Mouse (Mus musculus): ENCODE results near the gene Ppargc1a. TPM values are rescaled to one million over a fixed set of nuclear protein-coding genes. Genes with fewer than 3 reads are reported as not detected.

Gene Ppargc1a
- polyA plus RNA-seq, 1 experiment from 2014 or later = 21.2 TPM

DNA sequence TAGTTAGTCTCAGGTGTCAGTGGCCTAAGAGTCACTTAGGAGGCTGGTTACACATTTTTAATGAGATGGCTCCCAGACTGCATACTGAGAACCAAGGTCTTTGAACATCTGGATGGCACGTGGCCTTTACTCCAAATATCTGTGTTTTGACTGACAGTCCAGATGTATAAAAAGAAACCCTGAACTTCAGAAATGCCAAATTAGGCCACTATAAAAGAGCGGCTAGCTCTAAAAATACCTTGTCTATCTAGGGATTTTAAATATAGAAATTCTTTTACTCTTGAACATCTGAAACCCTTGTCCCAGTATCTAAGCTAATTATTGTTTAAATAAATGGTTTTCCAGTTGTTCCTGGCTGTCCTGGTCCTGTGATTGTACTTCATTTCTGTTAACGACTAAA lies 90.4 kb downstream of the Ppargc1a start:
- peaks cover 18% of the 10 kb centered on the region for H3K4me1 ChIP-seq
- 63% methylated on average over 3 of the region's 3 CpGs for WGBS
- no peak overlapping the region for H3K27ac ChIP-seq

DNA sequence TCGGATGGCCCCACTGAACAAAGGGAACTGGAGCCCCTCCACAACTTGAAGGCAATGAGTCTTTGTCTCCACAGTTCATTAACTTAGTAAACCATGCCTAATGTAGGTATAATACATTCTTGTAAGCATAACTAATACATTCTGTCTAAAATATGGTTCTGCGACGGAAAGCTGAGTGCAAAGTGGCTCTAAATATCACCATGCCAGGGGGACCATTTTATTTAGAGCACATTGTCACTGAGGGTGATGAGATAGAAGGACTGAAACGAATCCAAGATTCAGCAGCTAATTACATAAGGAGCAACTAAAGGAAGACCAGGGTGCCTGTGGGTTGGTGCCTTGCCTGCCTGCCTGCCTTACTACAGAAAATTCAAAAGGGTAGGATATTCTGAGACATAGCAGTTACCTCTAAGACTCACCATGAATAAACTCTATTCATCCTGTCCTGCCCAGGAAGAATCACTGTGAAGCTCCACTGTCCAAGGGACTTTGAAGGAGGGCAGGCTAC lies 92.4 kb downstream of the Ppargc1a start:
- WGBS = 89% methylated on average over 4 of the region's 4 CpGs
- H3K27ac ChIP-seq = no peak overlapping the region
- peaks cover 18% of the 10 kb centered on the region for H3K4me1 ChIP-seq
- DNase-seq (ENCODE audit: low spot score) = no peak
- no peaks in the 10 kb centered on the region for H3K9me3 ChIP-seq
- H3K4me3 ChIP-seq = no peak overlapping the region
- no peaks in the 10 kb centered on the region for H3K27me3 ChIP-seq (ENCODE audit: insufficient read depth, poor library complexity, severe bottlenecking)
- H3K36me3 ChIP-seq = peaks cover 28% of the 10 kb centered on the region

More for the DNA sequence above, 90.4 kb downstream of the Ppargc1a start:
- DNase-seq (ENCODE audit: low spot score) = no peak
- Histone ChIP-seq H3K9me3 (no peaks in the 10 kb centered on the region), H3K36me3 (peaks cover 24% of the 10 kb centered on the region), H3K4me3 (no peak overlapping the region), H3K27me3 (ENCODE audit: insufficient read depth, poor library complexity, severe bottlenecking) (no peaks in the 10 kb centered on the region)

DNA sequence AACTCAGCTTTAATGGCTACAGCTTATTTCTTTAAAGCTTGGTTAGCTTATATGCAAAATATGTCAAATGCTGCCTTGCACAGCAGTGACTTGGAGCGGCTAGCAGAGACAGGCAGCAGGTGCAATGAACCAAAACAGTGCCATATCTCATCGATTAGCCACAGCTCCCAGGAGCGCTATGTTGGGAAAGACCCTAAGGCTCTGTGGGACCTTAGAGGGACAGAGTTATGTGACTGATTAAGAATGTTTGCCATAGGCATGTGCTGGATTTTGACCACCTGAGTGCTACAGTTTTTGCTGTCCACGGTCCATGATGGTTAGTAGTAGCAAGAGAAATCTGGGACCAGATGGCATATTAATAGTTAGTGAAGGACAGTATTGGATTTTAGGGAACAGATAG lies 95.9 kb downstream of the Ppargc1a start:
- H3K4me1 ChIP-seq = no peaks in the 10 kb centered on the region
- H3K36me3 ChIP-seq = peaks cover 30% of the 10 kb centered on the region
- DNase-seq (ENCODE audit: low spot score) = no peak
- H3K4me3 ChIP-seq = no peak overlapping the region
- H3K9me3 ChIP-seq = no peaks in the 10 kb centered on the region
- 92% methylated on average over 4 of the region's 4 CpGs for WGBS
- H3K27ac ChIP-seq = no peak overlapping the region
- H3K27me3 ChIP-seq (ENCODE audit: insufficient read depth, poor library complexity, severe bottlenecking) = no peaks in the 10 kb centered on the region

DNA sequence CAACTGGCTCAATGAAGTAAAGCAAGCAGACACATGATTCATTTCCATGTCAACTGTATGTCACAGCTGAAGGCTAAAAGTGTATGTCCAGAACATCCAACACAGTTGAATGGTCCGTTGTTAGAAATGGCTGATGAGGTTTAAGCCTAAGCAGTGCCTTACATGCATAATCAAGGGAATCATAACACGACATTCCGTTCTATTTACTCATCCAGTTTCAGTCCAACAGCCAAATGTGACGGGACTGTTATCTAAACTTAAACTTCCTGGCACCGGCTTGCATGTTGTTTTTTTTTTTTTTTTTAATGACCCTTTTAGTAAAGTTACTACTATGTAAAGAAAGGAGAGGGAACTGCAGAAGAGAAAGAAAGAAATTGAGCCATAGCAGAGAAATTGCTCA lies 101.5 kb downstream of the Ppargc1a start:
- Histone ChIP-seq H3K9me3 (no peaks in the 10 kb centered on the region), H3K36me3 (peaks cover 10% of the 10 kb centered on the region; the same call in 1 of the 2 replicates), H3K4me1 (no peaks in the 10 kb centered on the region), H3K4me3 (no peak overlapping the region), H3K27ac (no peak overlapping the region), H3K27me3 (ENCODE audit: insufficient read depth, poor library complexity, severe bottlenecking) (no peaks in the 10 kb centered on the region)
- 54% methylated on average over 5 of the region's 5 CpGs for WGBS
- DNase-seq (ENCODE audit: low spot score) = no peak

DNA sequence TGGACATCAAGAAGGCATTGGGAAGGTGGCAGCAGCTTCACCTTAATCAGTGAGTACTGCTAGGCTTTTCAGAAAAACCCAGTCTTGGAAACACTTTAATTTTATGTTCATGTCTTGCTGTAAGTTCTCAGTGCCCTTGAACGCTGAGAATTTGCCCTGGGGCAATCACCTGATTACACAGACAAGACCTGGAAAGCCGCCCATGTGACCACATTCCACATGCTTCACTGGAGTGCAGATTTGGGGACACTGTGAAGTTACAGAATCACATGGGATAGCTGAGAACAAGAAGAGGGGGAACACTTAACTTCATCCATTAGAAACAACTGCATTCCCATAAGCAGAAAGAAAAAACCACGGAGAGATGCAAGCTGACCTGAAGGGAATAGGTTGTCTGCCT lies 115.5 kb downstream of the Ppargc1a start:
- no peak for DNase-seq (ENCODE audit: low spot score)
- H3K36me3 ChIP-seq = peaks cover 1% of the 10 kb centered on the region; the same call in 1 of the 2 replicates
- 70% methylated on average over 3 of the region's 3 CpGs for WGBS
- no peaks in the 10 kb centered on the region for H3K27me3 ChIP-seq (ENCODE audit: insufficient read depth, poor library complexity, severe bottlenecking)
- no peaks in the 10 kb centered on the region for H3K9me3 ChIP-seq
- H3K4me1 ChIP-seq = peaks cover 6% of the 10 kb centered on the region; the same call in 1 of the 2 replicates
- H3K4me3 ChIP-seq = no peak overlapping the region
- no peak overlapping the region for H3K27ac ChIP-seq

DNA sequence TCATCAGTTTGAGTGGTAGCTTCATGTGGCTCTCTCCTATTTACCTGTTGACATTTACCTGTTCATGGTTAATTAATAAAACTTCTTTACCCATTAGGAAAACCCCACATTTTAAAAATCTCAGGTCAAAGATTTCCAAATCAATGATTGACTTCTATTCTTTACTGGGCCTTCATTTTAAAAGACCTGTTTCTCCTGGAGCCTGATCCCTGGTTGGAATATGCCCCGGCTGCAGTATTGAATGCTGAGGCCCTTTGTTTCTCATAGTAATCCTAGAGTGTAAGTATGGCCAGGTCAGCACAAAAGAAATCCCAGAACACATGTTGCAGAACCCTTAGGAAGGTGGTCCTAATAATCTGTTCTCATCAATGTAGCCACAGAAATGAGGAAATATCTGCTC lies 119.9 kb downstream of the Ppargc1a start:
- Histone ChIP-seq H3K9me3 (no peaks in the 10 kb centered on the region), H3K4me1 (peaks cover 8% of the 10 kb centered on the region; the same call in 1 of the 2 replicates), H3K27me3 (ENCODE audit: insufficient read depth, poor library complexity, severe bottlenecking) (no peaks in the 10 kb centered on the region), H3K36me3 (no peaks in the 10 kb centered on the region), H3K4me3 (no peak overlapping the region), H3K27ac (no peak overlapping the region)
- WGBS = 86% methylated on average over 1 of the region's 1 CpGs
- DNase-seq (ENCODE audit: low spot score) = no peak

DNA sequence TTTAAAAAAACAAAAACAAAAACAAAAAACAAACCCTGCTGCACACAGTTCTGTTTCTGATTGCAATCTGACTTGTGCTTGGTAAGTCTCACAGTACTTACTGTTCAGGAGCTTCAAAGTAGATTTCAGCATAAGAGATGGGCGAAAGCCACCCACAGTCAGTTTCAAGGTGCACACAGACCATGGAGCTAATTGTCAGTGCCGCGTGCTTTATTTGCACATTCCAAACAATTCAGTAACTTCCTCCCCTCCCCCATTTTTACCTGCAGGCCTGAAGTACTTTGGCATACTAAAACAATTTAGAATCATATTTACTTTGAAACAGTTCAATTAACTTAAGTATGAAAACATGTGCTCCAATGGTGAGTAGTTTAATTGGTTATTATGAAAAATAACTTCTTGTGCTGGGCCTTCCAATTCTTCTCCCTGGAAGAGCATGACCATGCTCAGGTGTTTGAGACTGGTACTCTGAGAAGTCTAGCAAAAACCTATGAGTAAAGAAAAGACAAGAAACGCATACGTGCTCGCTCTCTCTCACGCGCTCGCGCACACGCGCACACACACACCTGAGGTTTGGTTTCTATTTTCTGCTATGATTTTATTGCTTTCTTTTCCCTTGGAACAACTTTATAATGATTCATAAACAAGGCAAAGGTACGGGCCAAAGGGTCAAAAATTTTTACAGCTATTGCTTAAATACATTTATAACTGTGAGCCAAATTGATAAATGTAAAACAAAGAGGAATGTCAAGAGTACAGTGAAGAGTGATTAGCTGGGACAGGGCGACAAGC lies 121.0 kb downstream of the Ppargc1a start:
- H3K27ac ChIP-seq = no peak overlapping the region
- H3K4me3 ChIP-seq = no peak overlapping the region
- 0 out of 2 replicates have a peak, but pooled peaks cover 5% of the 10 kb centered on the region for H3K4me1 ChIP-seq
- no peaks in the 10 kb centered on the region for H3K27me3 ChIP-seq (ENCODE audit: insufficient read depth, poor library complexity, severe bottlenecking)
- WGBS = 95% methylated on average over 14 of the region's 14 CpGs
- DNase-seq (ENCODE audit: low spot score) = no peak
- H3K36me3 ChIP-seq = no peaks in the 10 kb centered on the region
- no peaks in the 10 kb centered on the region for H3K9me3 ChIP-seq

DNA sequence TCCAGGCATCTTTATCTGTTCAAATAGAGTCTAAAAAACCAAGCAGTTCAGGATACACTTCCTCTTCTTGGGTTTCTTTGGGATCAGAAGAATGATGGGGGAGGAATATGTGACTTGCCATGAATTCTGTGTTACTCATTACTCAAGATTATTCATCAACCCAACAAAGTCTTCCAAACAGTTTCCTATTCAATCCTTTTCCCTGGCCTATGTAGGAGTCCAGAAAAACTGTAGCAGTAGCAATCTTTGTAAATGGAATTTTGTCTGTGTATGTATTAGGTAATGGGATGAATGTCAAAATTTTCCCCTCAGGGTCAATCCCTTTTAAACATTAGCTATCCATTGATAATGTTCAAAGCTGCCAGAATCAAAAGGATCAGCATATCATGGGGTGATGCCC lies 121.8 kb downstream of the Ppargc1a start:
- Histone ChIP-seq H3K36me3 (no peaks in the 10 kb centered on the region), H3K4me1 (0 out of 2 replicates have a peak, but pooled peaks cover 5% of the 10 kb centered on the region)

DNA sequence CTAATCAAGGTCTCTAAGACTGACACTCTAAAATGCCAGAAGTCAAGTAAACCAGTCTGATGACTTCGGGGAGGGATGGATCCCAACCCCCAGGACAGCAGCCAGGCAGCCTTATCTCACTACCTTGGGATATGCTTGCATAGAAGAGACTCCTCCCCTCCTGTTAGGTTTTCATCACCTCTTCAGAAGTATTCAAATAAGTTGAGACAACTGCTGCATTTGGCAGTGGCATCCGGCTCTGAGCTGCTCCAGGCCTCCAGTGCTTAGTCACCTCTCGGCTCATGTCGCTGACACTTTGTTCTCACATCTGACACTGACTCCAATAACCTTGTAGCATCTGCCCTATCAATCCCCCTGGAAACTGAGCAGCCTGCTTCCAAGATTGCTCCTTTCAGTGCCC lies 127.8 kb downstream of the Ppargc1a start:
- Histone ChIP-seq H3K36me3 (no peaks in the 10 kb centered on the region), H3K4me1 (peaks cover 24% of the 10 kb centered on the region), H3K4me3 (no peak overlapping the region), H3K9me3 (no peaks in the 10 kb centered on the region), H3K27ac (peak overlapping the region; percentile 62; the same call in 1 of the 2 replicates), H3K27me3 (ENCODE audit: insufficient read depth, poor library complexity, severe bottlenecking) (no peaks in the 10 kb centered on the region)
- WGBS = 4% methylated on average over 4 of the region's 4 CpGs
- DNase-seq (ENCODE audit: low spot score) = peak; percentile 83

More for the DNA sequence above, 121.8 kb downstream of the Ppargc1a start:
- Histone ChIP-seq H3K4me3 (no peak overlapping the region), H3K27ac (no peak overlapping the region), H3K9me3 (no peaks in the 10 kb centered on the region), H3K27me3 (ENCODE audit: insufficient read depth, poor library complexity, severe bottlenecking) (no peaks in the 10 kb centered on the region)
- DNase-seq (ENCODE audit: low spot score) = no peak

DNA sequence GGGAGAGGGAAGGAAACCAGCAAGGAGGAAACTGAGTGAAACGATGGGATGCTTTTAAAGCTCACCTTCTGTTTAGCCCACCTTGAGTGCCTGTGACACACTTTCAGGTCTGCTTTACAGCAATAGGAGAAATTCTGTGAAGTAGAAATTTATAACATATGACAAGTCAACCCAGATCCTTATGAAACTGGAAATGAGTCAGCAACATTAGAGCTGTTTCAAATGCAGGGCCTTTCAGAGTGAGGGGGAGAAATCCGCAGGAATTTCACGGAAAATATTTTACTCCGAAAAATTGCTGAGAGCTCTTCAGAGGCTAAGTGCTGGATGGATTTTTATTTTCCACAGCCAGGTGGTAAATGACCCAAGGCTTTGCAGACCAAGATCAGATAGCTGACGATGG lies 133.6 kb downstream of the Ppargc1a start:
- H3K27ac ChIP-seq = no peak overlapping the region
- no peaks in the 10 kb centered on the region for H3K9me3 ChIP-seq
- 84% methylated on average over 5 of the region's 5 CpGs for WGBS
- no peaks in the 10 kb centered on the region for H3K36me3 ChIP-seq
- no peak overlapping the region for H3K4me3 ChIP-seq
- H3K27me3 ChIP-seq (ENCODE audit: insufficient read depth, poor library complexity, severe bottlenecking) = no peaks in the 10 kb centered on the region
- DNase-seq (ENCODE audit: low spot score) = no peak
- H3K4me1 ChIP-seq = 0 out of 2 replicates have a peak, but pooled peaks cover under 1% of the 10 kb centered on the region

DNA sequence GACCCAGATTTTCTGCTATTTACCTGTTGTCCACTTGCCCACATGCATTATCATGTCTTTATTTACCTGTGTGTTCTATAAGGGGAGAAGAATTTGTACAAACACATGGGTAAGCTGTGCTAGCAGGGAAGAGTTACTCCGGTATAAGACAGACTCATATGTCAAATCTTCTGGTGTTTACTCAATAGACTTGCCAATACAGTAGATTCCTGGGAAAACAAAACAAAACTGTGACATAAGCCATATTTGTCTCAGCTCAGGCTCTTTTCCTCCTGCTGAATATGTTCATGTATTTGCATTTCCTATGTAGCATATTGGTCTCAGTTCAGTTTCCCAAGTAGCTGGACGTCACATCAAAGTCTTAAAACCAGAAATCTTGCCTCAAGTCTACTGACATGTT lies 135.0 kb downstream of the Ppargc1a start:
- Histone ChIP-seq H3K9me3 (no peaks in the 10 kb centered on the region), H3K4me3 (no peak overlapping the region), H3K27ac (no peak overlapping the region), H3K27me3 (ENCODE audit: insufficient read depth, poor library complexity, severe bottlenecking) (no peaks in the 10 kb centered on the region), H3K36me3 (no peaks in the 10 kb centered on the region), H3K4me1 (no peaks in the 10 kb centered on the region)
- no peak for DNase-seq (ENCODE audit: low spot score)
- WGBS = 84% methylated on average over 2 of the region's 2 CpGs

DNA sequence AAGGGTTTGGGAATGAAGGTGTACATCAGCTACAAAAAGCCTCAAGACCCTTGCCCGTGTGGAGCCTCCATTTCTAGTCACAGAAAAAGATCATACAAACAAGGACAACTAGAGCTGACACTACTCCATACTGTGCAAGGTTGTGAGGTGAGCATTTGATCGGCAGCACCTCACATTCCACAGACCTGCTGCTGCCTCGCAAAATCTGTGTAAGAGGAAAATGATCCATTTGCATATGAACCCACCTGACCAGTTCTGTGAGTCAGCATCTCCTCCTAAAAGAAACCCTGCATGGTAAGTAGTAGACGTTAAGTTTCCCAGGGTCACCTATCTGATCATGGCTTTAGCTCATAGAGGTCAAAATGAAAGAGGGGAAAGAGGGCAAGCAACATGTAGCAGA lies 135.5 kb downstream of the Ppargc1a start:
- Histone ChIP-seq H3K9me3 (no peaks in the 10 kb centered on the region), H3K4me3 (no peak overlapping the region), H3K4me1 (no peaks in the 10 kb centered on the region), H3K27me3 (ENCODE audit: insufficient read depth, poor library complexity, severe bottlenecking) (no peaks in the 10 kb centered on the region), H3K27ac (no peak overlapping the region), H3K36me3 (no peaks in the 10 kb centered on the region)
- no peak for DNase-seq (ENCODE audit: low spot score)
- 67% methylated on average over 4 of the region's 4 CpGs for WGBS

DNA sequence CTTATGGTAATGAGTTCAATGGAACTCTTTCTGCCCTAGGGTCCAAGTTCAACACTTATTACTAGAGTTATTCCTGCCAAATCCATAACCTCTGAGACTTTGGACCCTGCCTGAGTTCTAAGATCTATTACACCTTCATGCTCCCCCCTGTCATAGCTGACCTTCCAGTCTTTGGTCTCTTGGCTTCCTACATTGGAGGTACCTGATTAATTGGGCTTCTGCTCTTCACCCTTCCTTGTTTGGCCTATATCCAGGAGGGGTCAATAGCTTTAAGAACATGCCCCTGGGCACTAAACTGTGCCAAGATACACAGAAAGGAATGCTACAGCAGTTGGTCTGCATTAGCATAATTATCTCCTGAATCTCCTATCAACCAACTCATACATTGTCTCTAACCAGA lies 141.1 kb downstream of the Ppargc1a start:
- no peaks in the 10 kb centered on the region for H3K36me3 ChIP-seq
- no peak overlapping the region for H3K4me3 ChIP-seq
- no peaks in the 10 kb centered on the region for H3K4me1 ChIP-seq
- H3K27me3 ChIP-seq (ENCODE audit: insufficient read depth, poor library complexity, severe bottlenecking) = no peaks in the 10 kb centered on the region
- DNase-seq (ENCODE audit: low spot score) = no peak
- no peak overlapping the region for H3K27ac ChIP-seq
- no peaks in the 10 kb centered on the region for H3K9me3 ChIP-seq

Measured in heart, embryonic 10.5 days (tissue).